Mouse (Mus musculus): Measurements from ENCODE around the gene Slc9a9.

- no peak for TF ChIP-seq HCFC1 (IDR thresholded peaks at IDR 0.05; ENCODE audit: low read depth, low read length)
- TF ChIP-seq CTCF (IDR thresholded peaks at IDR 0.05 in 2 of 3, conservative IDR thresholded peaks at IDR 0.05 in 1 of 3; ENCODE audit: control insufficient read depth in 1 of 3, insufficient read depth in 1 of 3, low read depth in 2 of 3, low read length in 3 of 3, poor library complexity in 1 of 3, severe bottlenecking in 1 of 3), result no peak
- TF ChIP-seq EP300 (IDR thresholded peaks at IDR 0.05; ENCODE audit: low read depth in 1 of 2, low read length in 2 of 2), result no peak
- no peak for TF ChIP-seq USF1 (IDR thresholded peaks at IDR 0.05; ENCODE audit: low read depth, low read length)
- no peak for TF ChIP-seq POLR2AphosphoS5 (IDR thresholded peaks at IDR 0.05; ENCODE audit: borderline replicate concordance, low read depth, low read length)
- TF ChIP-seq RCOR1 (IDR thresholded peaks at IDR 0.05; ENCODE audit: low read depth, low read length), result no peak
- no peak for TF ChIP-seq POLR2AphosphoS2 (IDR thresholded peaks at IDR 0.05; ENCODE audit: low read length)
Observed at GRCm38 (mm10) chr9:95111732-95112131, 442.0 kb downstream of the Slc9a9 start.

All from MEL (cell line).